Mouse (Mus musculus): ENCODE measurements around the gene Rap1gds1.

DNA sequence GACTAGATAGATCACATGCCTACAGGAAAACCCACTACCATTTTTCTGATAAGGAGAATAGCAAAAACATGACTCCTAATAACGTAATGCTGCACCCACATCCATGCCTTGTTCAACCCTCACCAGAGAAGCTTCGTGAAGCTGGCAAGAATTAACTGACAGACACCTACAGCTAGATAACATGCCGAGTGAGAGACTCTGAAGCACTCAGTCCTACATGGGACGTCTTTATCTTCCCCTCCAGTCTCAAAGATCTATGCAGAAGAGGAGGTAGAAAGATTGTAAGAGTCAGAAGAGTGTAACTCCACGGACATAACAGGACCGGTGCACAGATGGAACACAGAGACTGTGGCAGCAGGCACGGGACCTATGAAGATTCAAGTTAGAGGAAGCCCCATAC is 85.9 kb downstream of the Rap1gds1 start:
- no peak for TF ChIP-seq POLR2A (IDR thresholded peaks at IDR 0.05; ENCODE audit: extremely low read depth, insufficient read depth, low read length)
- no peak for TF ChIP-seq CTCF (IDR thresholded peaks at IDR 0.05; ENCODE audit: extremely low read depth, insufficient read depth, low read length)

All from cortical plate, adult 2 months (tissue).